Mouse (Mus musculus): ENCODE results near the gene C2cd4d. TPM values are rescaled to one million over a fixed set of nuclear protein-coding genes. Genes with fewer than 3 reads are reported as not detected.
A peak's percentile ranks its signal among the peaks of the same experiment; 100 is the strongest.

The C2cd4d gene
- polyA plus RNA-seq, 1 experiment from 2014 or later = 0.52 TPM

DNA sequence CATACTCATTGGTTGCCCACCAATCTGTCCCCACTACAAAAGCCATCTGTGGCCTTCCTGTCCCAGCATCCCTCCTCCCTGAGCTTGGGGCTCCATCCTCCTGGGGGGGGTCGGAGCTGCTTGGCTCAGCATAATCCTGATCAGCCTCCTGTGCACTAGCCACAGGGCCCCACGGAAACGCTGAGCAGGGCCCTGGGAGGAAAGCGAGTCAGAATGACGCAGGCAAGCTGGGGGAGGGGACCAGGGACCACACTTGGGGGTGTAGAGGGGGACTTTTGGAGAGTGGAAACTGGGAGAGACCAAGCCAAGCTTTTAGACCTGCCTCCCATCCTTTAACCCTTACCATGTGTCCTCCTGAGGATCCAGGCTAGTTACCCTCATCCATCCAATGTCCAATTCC is 13.6 kb downstream of the C2cd4d start:
- H3K27me3 ChIP-seq (replicated peaks) = peaks cover 35% of the 10 kb centered on the region
- ATAC-seq (ENCODE audit: extremely low read depth, insufficient number of reproducible peaks, low FRiP score, low TSS enrichment) = no peak
- WGBS = 42% methylated on average over 5 of the region's 5 CpGs
- H3K27ac ChIP-seq (replicated peaks) = no peak overlapping the region
- no peaks in the 10 kb centered on the region for H3K36me3 ChIP-seq
- no peak overlapping the region for H3K4me2 ChIP-seq
- peaks cover 42% of the 10 kb centered on the region for H3K4me1 ChIP-seq
- no peak overlapping the region for H3K4me3 ChIP-seq
- no peaks in the 10 kb centered on the region for H3K9me3 ChIP-seq
- no peak overlapping the region for H3K9ac ChIP-seq

DNA sequence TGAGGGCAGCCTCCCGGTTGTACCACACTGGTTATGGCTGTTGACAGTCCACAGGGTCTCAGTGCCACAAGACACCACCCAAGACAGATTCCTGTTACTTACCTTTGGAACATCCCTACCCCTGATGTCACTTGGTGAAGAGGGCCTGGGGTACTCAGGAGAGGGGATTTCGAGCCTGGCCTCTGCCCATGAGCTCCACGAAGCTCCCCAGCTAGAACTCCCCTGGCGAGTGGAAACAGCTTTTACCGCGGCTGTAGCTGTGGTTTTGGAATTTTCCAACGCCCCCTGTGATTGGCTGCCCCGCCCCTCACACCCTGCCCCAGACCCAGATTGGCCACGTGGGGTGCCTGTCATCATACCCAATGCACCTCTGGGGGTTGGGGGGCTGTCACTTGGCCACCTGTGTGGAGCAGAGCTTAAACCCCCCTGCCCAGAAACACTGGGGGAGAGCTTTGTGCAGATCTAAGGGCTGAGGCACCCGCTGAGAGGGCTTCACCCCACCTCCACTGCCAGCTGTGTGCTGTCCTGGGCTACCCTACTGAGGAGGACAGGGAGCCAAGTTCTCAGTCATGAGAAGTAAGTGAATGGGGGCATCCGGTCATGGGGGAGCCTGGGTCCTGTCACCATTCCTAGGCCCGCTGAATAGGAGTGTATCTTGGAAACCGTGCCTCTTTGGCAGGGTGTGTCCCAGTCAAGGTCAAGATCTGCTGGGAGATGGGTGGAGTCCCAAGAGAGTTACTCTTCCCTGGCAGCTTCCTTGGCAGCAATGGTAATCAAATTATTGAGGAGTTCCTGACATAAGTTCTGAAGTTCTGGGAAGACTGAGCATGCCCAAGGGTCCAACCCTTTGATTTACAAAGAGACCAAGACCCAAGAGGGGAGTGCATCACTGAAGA is 15.0 kb downstream of the C2cd4d start:
- Histone ChIP-seq H3K27me3 (replicated peaks) (peaks cover 35% of the 10 kb centered on the region), H3K4me3 (no peak overlapping the region), H3K27ac (replicated peaks) (no peak overlapping the region), H3K4me1 (peaks cover 31% of the 10 kb centered on the region), H3K9ac (no peak overlapping the region), H3K4me2 (no peak overlapping the region), H3K36me3 (no peaks in the 10 kb centered on the region), H3K9me3 (no peaks in the 10 kb centered on the region)
- 10% methylated on average over 13 of the region's 13 CpGs for WGBS
- no peak for ATAC-seq (ENCODE audit: extremely low read depth, insufficient number of reproducible peaks, low FRiP score, low TSS enrichment)

DNA sequence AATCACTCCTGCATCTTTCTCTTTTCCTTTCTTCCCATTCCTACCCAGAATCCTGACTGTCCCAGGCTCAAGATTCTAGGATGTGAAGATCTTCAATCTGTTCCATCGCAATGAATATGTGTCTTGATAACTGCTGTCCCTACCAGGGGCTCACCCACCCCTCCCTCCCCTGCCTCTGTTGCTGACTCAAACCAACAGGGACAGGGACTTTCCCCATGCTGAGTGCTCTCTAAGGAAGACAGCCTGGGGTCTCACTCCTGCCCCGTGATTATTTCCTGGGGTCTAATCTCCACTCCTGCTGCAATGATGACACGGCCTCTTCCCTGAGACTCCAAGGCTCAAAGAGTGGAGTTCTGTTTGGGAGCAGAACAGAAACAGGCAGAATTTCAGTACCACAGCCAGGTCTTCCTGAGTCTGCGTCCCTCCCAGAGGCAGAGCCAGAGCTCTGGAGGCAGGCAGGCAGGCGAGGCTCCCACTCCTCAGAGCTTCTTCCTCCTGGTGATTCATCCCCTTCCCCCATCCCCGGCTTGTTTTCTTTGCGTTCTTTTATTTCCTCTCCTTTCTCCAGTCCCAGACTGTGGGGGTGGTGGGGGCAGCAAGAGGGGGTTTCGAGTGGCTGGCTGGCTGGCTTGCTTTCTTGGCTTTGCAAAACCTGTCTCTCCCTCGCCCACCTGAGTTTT is 17.7 kb downstream of the C2cd4d start:
- Histone ChIP-seq H3K9ac (0 out of 2 replicates have a peak overlapping the region, but pooled peaks have one; percentile 5), H3K27ac (replicated peaks) (no peak overlapping the region), H3K27me3 (replicated peaks) (peaks cover 25% of the 10 kb centered on the region), H3K36me3 (no peaks in the 10 kb centered on the region), H3K4me3 (no peak overlapping the region), H3K9me3 (no peaks in the 10 kb centered on the region), H3K4me1 (peaks cover 7% of the 10 kb centered on the region), H3K4me2 (no peak overlapping the region)
- ATAC-seq (ENCODE audit: extremely low read depth, insufficient number of reproducible peaks, low FRiP score, low TSS enrichment) = no peak
- 17% methylated on average over 9 of the region's 9 CpGs for WGBS

DNA sequence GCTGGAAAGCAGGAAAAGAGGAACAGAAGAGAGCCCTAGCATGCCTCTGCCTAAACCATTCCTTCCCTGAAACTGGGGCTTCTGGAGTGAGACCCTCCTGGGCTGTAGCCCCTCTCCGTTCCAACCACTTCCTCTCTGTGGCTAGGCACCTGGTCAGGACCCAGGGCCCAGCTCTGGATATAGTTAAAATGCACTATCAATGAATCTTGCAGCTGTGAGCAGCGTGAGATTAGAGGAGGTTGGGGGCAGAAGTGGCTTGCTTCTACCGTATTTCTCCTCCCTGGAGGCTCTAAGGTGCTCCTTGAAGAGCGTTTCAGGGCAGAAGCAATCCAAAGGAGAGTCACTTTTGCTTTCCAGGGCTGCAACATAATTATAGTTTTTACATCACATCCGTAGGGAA is 20.1 kb downstream of the C2cd4d start:
- WGBS = 55% methylated on average over 5 of the region's 5 CpGs
- no peaks in the 10 kb centered on the region for H3K36me3 ChIP-seq
- peaks cover 7% of the 10 kb centered on the region; the same call in 1 of the 2 replicates for H3K27me3 ChIP-seq (replicated peaks)
- no peaks in the 10 kb centered on the region for H3K9me3 ChIP-seq
- H3K4me3 ChIP-seq = no peak overlapping the region
- H3K9ac ChIP-seq = no peak overlapping the region
- no peak overlapping the region for H3K27ac ChIP-seq (replicated peaks)
- H3K4me1 ChIP-seq = peaks cover 5% of the 10 kb centered on the region
- ATAC-seq (ENCODE audit: extremely low read depth, insufficient number of reproducible peaks, low FRiP score, low TSS enrichment) = no peak
- H3K4me2 ChIP-seq = no peak overlapping the region

DNA sequence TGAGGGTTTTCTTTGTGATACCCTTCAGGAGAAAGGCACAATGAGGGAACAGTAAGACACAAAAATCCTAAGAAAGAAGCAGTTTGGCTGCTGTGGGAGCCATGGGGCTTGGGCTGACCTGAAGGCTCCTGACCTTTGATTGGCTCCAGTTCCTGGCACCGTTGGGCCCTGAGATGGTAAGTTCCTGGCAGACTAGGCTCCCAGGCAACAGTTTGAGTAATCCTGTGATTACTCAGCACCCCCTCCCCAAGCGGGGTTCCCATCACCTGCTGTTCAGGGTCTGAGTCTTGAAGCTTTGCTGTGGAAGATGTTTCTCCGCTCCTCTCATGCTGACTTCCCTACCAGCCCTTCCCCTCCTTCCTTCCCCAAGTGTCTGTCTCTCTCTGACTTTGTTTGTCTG is 21.2 kb downstream of the C2cd4d start:
- H3K4me2 ChIP-seq = no peak overlapping the region
- peaks cover 4% of the 10 kb centered on the region; the same call in 1 of the 2 replicates for H3K4me1 ChIP-seq
- 47% methylated on average over 3 of the region's 3 CpGs for WGBS
- peaks cover 5% of the 10 kb centered on the region; the same call in 1 of the 2 replicates for H3K27me3 ChIP-seq (replicated peaks)
- no peak for ATAC-seq (ENCODE audit: extremely low read depth, insufficient number of reproducible peaks, low FRiP score, low TSS enrichment)
- no peaks in the 10 kb centered on the region for H3K9me3 ChIP-seq
- H3K27ac ChIP-seq (replicated peaks) = no peak overlapping the region
- no peak overlapping the region for H3K4me3 ChIP-seq
- no peaks in the 10 kb centered on the region for H3K36me3 ChIP-seq
- no peak overlapping the region for H3K9ac ChIP-seq

DNA sequence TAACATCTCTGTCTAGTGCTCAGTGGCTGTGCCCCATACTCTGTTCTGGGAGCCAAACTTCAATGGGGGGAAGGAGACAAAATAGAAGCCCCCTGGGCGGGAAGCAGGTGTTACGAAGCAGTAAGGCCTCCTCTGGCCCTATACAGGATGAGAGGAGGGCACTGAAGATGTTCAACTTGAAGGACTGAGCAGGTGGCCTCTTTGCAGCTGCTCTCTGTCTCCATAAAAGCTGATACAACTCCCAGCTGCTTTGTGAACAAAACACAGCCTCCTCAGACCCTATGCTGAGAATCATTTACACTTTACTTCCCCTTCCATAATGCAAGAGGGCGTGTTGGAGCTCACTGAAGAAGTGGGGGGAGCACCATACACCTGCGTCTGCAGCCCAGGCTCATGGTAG is 24.4 kb downstream of the C2cd4d start:
- H3K27ac ChIP-seq (replicated peaks) = no peak overlapping the region
- H3K4me3 ChIP-seq = no peak overlapping the region
- no peak for ATAC-seq (ENCODE audit: extremely low read depth, insufficient number of reproducible peaks, low FRiP score, low TSS enrichment)
- no peaks in the 10 kb centered on the region for H3K4me1 ChIP-seq
- 64% methylated on average over 4 of the region's 4 CpGs for WGBS
- no peak overlapping the region for H3K9ac ChIP-seq
- no peaks in the 10 kb centered on the region for H3K36me3 ChIP-seq
- H3K9me3 ChIP-seq = no peaks in the 10 kb centered on the region
- H3K27me3 ChIP-seq (replicated peaks) = peaks cover 12% of the 10 kb centered on the region; the same call in 1 of the 2 replicates
- H3K4me2 ChIP-seq = no peak overlapping the region

DNA sequence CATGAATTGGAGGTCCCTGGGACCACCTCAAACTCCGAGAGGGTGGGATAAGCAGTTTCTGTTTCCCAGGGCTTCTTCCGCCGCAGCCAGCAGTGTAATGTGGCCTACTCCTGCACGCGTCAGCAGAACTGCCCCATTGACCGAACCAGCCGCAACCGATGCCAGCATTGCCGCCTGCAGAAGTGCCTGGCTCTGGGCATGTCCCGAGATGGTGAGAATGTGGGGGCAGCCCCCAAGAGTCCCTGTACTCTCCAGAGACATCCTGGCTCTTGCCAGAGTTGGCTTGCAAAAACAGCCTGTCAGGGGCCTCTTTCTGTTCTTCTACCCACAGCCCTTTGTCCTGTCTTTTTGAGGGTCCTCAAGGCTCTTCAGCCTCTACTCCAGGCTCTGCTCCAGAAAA is 25.2 kb downstream of the C2cd4d start:
- ATAC-seq (ENCODE audit: extremely low read depth, insufficient number of reproducible peaks, low FRiP score, low TSS enrichment) = no peak
- Histone ChIP-seq H3K9ac (no peak overlapping the region), H3K27me3 (replicated peaks) (peaks cover 12% of the 10 kb centered on the region; the same call in 1 of the 2 replicates), H3K9me3 (no peaks in the 10 kb centered on the region), H3K36me3 (no peaks in the 10 kb centered on the region), H3K27ac (replicated peaks) (no peak overlapping the region), H3K4me3 (no peak overlapping the region), H3K4me1 (no peaks in the 10 kb centered on the region), H3K4me2 (no peak overlapping the region)
- 81% methylated on average over 10 of the region's 10 CpGs for WGBS

DNA sequence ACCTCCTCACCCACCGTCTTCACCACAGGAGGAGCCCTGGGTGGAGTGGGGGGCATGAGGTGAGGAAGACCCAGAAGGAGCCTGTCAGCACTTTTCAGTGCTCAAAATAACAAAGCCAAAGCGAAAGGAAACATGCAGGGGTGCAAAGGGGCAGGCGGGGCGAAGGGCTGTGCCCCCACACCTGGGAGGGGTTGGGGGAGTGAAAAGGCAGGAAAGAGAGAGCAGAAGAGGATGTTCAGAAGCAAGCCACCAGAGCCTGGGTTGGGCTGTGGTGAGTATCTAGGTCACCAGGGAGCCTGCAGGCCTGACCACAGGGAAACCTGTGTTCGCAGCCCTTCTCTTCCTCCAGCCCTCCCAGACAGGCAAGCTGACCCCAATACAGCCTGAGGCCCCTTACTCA is 25.8 kb downstream of the C2cd4d start:
- H3K4me3 ChIP-seq = no peak overlapping the region
- WGBS = 56% methylated on average over 5 of the region's 5 CpGs
- no peak for ATAC-seq (ENCODE audit: extremely low read depth, insufficient number of reproducible peaks, low FRiP score, low TSS enrichment)

DNA sequence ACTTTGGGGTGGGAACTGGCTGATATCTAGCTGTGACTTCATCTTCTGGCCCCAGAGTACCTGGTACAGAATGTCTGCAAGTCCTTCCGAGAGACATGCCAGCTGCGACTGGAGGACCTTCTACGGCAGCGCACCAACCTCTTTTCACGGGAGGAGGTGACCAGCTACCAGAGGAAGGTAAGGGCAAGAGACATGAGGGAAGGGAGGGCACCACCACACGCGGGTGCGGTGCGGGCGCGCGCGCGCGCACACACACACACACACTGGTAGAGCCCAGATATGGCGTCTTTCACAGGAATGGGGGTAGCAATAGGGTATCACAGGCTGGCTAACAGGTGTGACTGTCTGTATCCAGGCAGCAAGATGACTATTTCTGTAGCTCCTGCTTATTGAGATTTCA is 27.2 kb downstream of the C2cd4d start:
- Histone ChIP-seq H3K4me2 (no peak overlapping the region), H3K27me3 (replicated peaks) (peaks cover 12% of the 10 kb centered on the region; the same call in 1 of the 2 replicates), H3K27ac (replicated peaks) (no peak overlapping the region), H3K36me3 (no peaks in the 10 kb centered on the region), H3K4me3 (no peak overlapping the region), H3K9me3 (no peaks in the 10 kb centered on the region), H3K4me1 (no peaks in the 10 kb centered on the region), H3K9ac (no peak overlapping the region)
- no peak for ATAC-seq (ENCODE audit: extremely low read depth, insufficient number of reproducible peaks, low FRiP score, low TSS enrichment)
- WGBS = 88% methylated on average over 16 of the region's 16 CpGs

More for the DNA sequence above, 25.8 kb downstream of the C2cd4d start:
- H3K36me3 ChIP-seq = no peaks in the 10 kb centered on the region
- no peak overlapping the region for H3K27ac ChIP-seq (replicated peaks)
- H3K4me2 ChIP-seq = no peak overlapping the region
- H3K9ac ChIP-seq = no peak overlapping the region
- H3K9me3 ChIP-seq = no peaks in the 10 kb centered on the region
- no peaks in the 10 kb centered on the region for H3K4me1 ChIP-seq
- H3K27me3 ChIP-seq (replicated peaks) = peaks cover 12% of the 10 kb centered on the region; the same call in 1 of the 2 replicates

DNA sequence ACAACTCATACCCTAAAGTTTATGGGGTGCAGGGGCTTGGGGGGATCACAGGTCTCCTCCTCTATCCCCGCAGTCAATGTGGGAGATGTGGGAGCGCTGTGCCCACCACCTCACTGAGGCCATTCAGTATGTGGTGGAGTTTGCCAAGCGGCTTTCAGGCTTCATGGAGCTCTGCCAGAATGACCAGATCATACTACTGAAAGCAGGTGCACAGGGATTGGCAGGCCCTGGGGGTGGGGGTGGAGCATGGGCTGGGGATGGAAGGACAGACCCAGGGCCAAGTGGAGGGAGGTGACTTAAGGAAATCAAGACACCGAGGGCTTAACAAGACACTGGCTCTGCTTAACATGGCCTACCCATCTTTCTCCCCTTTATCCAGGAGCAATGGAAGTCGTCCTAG is 28.8 kb downstream of the C2cd4d start:
- Histone ChIP-seq H3K36me3 (no peaks in the 10 kb centered on the region), H3K4me2 (no peak overlapping the region), H3K9ac (no peak overlapping the region), H3K4me3 (no peak overlapping the region), H3K27ac (replicated peaks) (no peak overlapping the region), H3K4me1 (no peaks in the 10 kb centered on the region), H3K27me3 (replicated peaks) (peaks cover 13% of the 10 kb centered on the region; the same call in 1 of the 2 replicates), H3K9me3 (no peaks in the 10 kb centered on the region)
- ATAC-seq (ENCODE audit: extremely low read depth, insufficient number of reproducible peaks, low FRiP score, low TSS enrichment) = no peak
- 74% methylated on average over 5 of the region's 5 CpGs for WGBS

DNA sequence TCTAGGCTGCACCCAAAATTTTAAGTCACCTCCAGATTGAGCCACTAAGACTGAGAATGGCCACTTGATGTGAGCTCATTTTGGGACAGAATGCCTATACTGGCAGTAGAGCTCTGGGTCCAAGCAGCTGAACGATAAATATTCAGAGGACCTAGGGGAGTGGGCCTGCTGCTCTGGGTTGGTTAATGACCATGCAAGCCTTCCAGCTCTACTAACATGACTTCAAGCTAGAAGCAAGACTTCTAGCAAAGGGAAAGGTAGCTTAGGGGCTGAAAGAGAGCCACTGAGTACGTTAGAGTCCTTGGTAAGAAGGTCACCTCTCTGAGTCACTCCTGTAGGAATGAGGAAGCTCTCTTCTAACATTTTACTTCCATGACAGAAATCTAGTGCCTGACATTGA is 29.9 kb downstream of the C2cd4d start:
- no peak overlapping the region for H3K4me2 ChIP-seq
- WGBS = 73% methylated on average over 2 of the region's 2 CpGs
- H3K9ac ChIP-seq = no peak overlapping the region

More for the DNA sequence above, 29.9 kb downstream of the C2cd4d start:
- H3K4me3 ChIP-seq = no peak overlapping the region
- no peaks in the 10 kb centered on the region for H3K36me3 ChIP-seq
- ATAC-seq (ENCODE audit: extremely low read depth, insufficient number of reproducible peaks, low FRiP score, low TSS enrichment) = no peak
- peaks cover 24% of the 10 kb centered on the region for H3K27me3 ChIP-seq (replicated peaks)
- H3K4me1 ChIP-seq = no peaks in the 10 kb centered on the region
- no peak overlapping the region for H3K27ac ChIP-seq (replicated peaks)
- no peaks in the 10 kb centered on the region for H3K9me3 ChIP-seq

All from heart, embryonic 13.5 days (tissue).